34 mouse cellular contexts compared by ENCODE assay signal in genomic region chr7:3586255-3586654, GRCm38 (mm10). TPM values are rescaled to one million over a fixed set of nuclear protein-coding genes. Genes with fewer than 3 reads are reported as not detected.
DNase-seq lines count a peak whose midpoint lies in the region; ATAC-seq lines count a peak whose summit lies in the region.
"Had no signal": no experiment of that assay in that cellular context is flagged by ENCODE, and none has a peak within 500 bp of the region (broad histone marks: within the 10 kb centered on the region; RNA-seq: fewer than 3 reads in every experiment).

No protein-coding gene starts in this region.

- no peak overlapping the region for H3K27ac ChIP-seq in hindbrain, embryonic 11.5 days (ENCODE audit: low read depth, low read length)
- H3K27ac ChIP-seq in hindbrain, embryonic 13.5 days, result no peak overlapping the region
- H3K27ac ChIP-seq in midbrain, embryonic 12.5 days (replicated peaks), result no peak overlapping the region
- no peak overlapping the region for H3K27ac ChIP-seq in midbrain, embryonic 13.5 days
- H3K27ac ChIP-seq: embryonic facial prominence, embryonic 15.5 days; forebrain, embryonic 12.5 days; hindbrain, postnatal 0 days; intestine, embryonic 15.5 days; liver, embryonic 14.5 days; midbrain, embryonic 15.5 days; stomach, postnatal 0 days had no signal

- ATAC-seq in hindbrain, embryonic 11.5 days (ENCODE audit: low FRiP score), result no peak
- no peak for ATAC-seq in hindbrain, embryonic 13.5 days (ENCODE audit: low FRiP score)
- no peak for ATAC-seq in midbrain, embryonic 12.5 days (ENCODE audit: low FRiP score, low read depth)
- no peak for ATAC-seq in midbrain, embryonic 13.5 days
- ATAC-seq in megakaryocyte-erythroid progenitor cell, adult 5-6 weeks (replicated peaks; ENCODE audit: low FRiP score, low TSS enrichment, poor library complexity, severe bottlenecking), result no peak
- ATAC-seq: hindbrain, postnatal 0 days; intestine, embryonic 15.5 days; midbrain, embryonic 15.5 days had no signal

- no peaks in the 10 kb centered on the region for H3K36me3 ChIP-seq in hindbrain, embryonic 11.5 days (ENCODE audit: control insufficient read depth, insufficient read depth, low read length)
- no peaks in the 10 kb centered on the region for H3K36me3 ChIP-seq in hindbrain, embryonic 13.5 days
- no peaks in the 10 kb centered on the region for H3K36me3 ChIP-seq in midbrain, embryonic 12.5 days
- H3K36me3 ChIP-seq in midbrain, embryonic 13.5 days, result no peaks in the 10 kb centered on the region
- H3K36me3 ChIP-seq: embryonic facial prominence, embryonic 15.5 days; forebrain, embryonic 12.5 days; intestine, embryonic 15.5 days; midbrain, embryonic 15.5 days had no signal

- H3K4me3 ChIP-seq in hindbrain, embryonic 11.5 days (ENCODE audit: low read depth, low read length), result no peak overlapping the region
- no peak overlapping the region for H3K4me3 ChIP-seq in hindbrain, embryonic 13.5 days
- no peak overlapping the region for H3K4me3 ChIP-seq in midbrain, embryonic 12.5 days
- H3K4me3 ChIP-seq in midbrain, embryonic 13.5 days (replicated peaks), result no peak overlapping the region
- H3K4me3 ChIP-seq: embryonic facial prominence, embryonic 15.5 days; forebrain, embryonic 12.5 days; intestine, embryonic 15.5 days; midbrain, embryonic 15.5 days had no signal

- WGBS in hindbrain, embryonic 11.5 days, result 3% methylated on average over 5 of the region's 5 CpGs
- 2% methylated on average over 5 of the region's 5 CpGs for WGBS in hindbrain, embryonic 13.5 days
- 3% methylated on average over 5 of the region's 5 CpGs for WGBS in midbrain, embryonic 12.5 days
- WGBS in midbrain, embryonic 13.5 days, result 2% methylated on average over 5 of the region's 5 CpGs

- no peaks in the 10 kb centered on the region for H3K4me1 ChIP-seq in hindbrain, embryonic 11.5 days (replicated peaks; ENCODE audit: control insufficient read depth, insufficient read depth, low read length)
- no peaks in the 10 kb centered on the region for H3K4me1 ChIP-seq in hindbrain, embryonic 13.5 days (replicated peaks)
- peaks cover 6% of the 10 kb centered on the region; the same call in 1 of the 2 replicates for H3K4me1 ChIP-seq in midbrain, embryonic 12.5 days
- H3K4me1 ChIP-seq in midbrain, embryonic 13.5 days (replicated peaks), result peaks cover 6% of the 10 kb centered on the region; the same call in 1 of the 2 replicates
- H3K4me1 ChIP-seq: embryonic facial prominence, embryonic 15.5 days; forebrain, embryonic 12.5 days; intestine, embryonic 15.5 days; midbrain, embryonic 15.5 days had no signal

- no peak overlapping the region for H3K4me2 ChIP-seq in hindbrain, embryonic 11.5 days (replicated peaks; ENCODE audit: low read depth, low read length)
- no peak overlapping the region for H3K4me2 ChIP-seq in hindbrain, embryonic 13.5 days
- 0 out of 2 replicates have a peak overlapping the region, but pooled peaks have one; percentile 3 for H3K4me2 ChIP-seq in midbrain, embryonic 12.5 days (replicated peaks)
- no peak overlapping the region for H3K4me2 ChIP-seq in midbrain, embryonic 13.5 days (replicated peaks)
- H3K4me2 ChIP-seq: embryonic facial prominence, embryonic 15.5 days; forebrain, embryonic 12.5 days; intestine, embryonic 15.5 days; midbrain, embryonic 15.5 days had no signal

- no peaks in the 10 kb centered on the region for H3K9me3 ChIP-seq in hindbrain, embryonic 11.5 days (ENCODE audit: control insufficient read depth, low read length)
- no peaks in the 10 kb centered on the region for H3K9me3 ChIP-seq in hindbrain, embryonic 13.5 days
- no peaks in the 10 kb centered on the region for H3K9me3 ChIP-seq in midbrain, embryonic 12.5 days
- no peaks in the 10 kb centered on the region for H3K9me3 ChIP-seq in midbrain, embryonic 13.5 days
- H3K9me3 ChIP-seq: embryonic facial prominence, embryonic 15.5 days; forebrain, embryonic 12.5 days; intestine, embryonic 15.5 days; midbrain, embryonic 15.5 days had no signal

- H3K27me3 ChIP-seq in hindbrain, embryonic 11.5 days (ENCODE audit: control insufficient read depth, insufficient read depth, low read length), result no peaks in the 10 kb centered on the region
- H3K27me3 ChIP-seq in hindbrain, embryonic 13.5 days, result no peaks in the 10 kb centered on the region
- no peaks in the 10 kb centered on the region for H3K27me3 ChIP-seq in midbrain, embryonic 12.5 days
- H3K27me3 ChIP-seq in midbrain, embryonic 13.5 days, result no peaks in the 10 kb centered on the region
- H3K27me3 ChIP-seq: CH12.LX; embryonic facial prominence, embryonic 15.5 days; forebrain, embryonic 12.5 days; intestine, embryonic 15.5 days; midbrain, embryonic 15.5 days had no signal

- peak; percentile 12 for DNase-seq in embryo, embryonic 9.5 days (ENCODE audit: extremely low spot score)
- DNase-seq in embryo, embryonic 10 days (ENCODE audit: low spot score), result no peak
- DNase-seq in hindbrain, embryonic 11.5 days (ENCODE audit: low spot score), result peak; percentile 12
- no peak for DNase-seq in thymus, postnatal 10 days (ENCODE audit: low spot score in 2 of 2)
- DNase-seq: adrenal gland, adult 8-10 months; cerebellum, adult 8-10 months; cerebellum, postnatal 25 days; gastrocnemius, postnatal 10 days; heart, postnatal 4 days; kidney, adult 2 months; kidney, postnatal 36 days; layer of hippocampus, postnatal 36 days; left cerebral cortex, postnatal 4 days; liver; lung, adult 2 months; lung, postnatal 10 days; right cerebral cortex, adult 18-20 months; right cerebral cortex, postnatal 4 days; thymus, adult 18-20 months; thymus, postnatal 36 days had no signal

- no peak overlapping the region for H3K9ac ChIP-seq in hindbrain, embryonic 11.5 days (ENCODE audit: low read depth, low read length)
- H3K9ac ChIP-seq in hindbrain, embryonic 13.5 days, result no peak overlapping the region
- no peak overlapping the region for H3K9ac ChIP-seq in midbrain, embryonic 12.5 days (replicated peaks)
- no peak overlapping the region for H3K9ac ChIP-seq in midbrain, embryonic 13.5 days (replicated peaks)
- H3K9ac ChIP-seq: embryonic facial prominence, embryonic 15.5 days; forebrain, embryonic 12.5 days; intestine, embryonic 15.5 days; liver, embryonic 14.5 days; midbrain, embryonic 15.5 days had no signal

RNA-seq across cellular contexts. Expression of gene Oscar, which starts 29.7 kb away (rescaled TPM):
- 0.18 and 0.31 TPM in 2 replicates for polyA plus RNA-seq in hindbrain, embryonic 11.5 days (2014; fragmentation: Nextera tagmentation; extraction: Ambion mirVana)
- polyA plus RNA-seq in hindbrain, embryonic 13.5 days (2015; fragmentation: Nextera tagmentation; extraction: Ambion mirVana), result 0.35 and 0.39 TPM in 2 replicates
- polyA plus RNA-seq in midbrain, embryonic 12.5 days (2016; fragmentation: Nextera tagmentation; extraction: Ambion mirVana), result 0.22 TPM in 1 of 2 replicates, not detected in the other
- 0.26 and 0.42 TPM in 2 replicates for polyA plus RNA-seq in midbrain, embryonic 13.5 days (2015; fragmentation: Nextera tagmentation; extraction: Ambion mirVana)
- total RNA-seq in megakaryocyte-erythroid progenitor cell, adult 5-6 weeks (2014; fragmentation: Nextera tagmentation), result not detected in 2 replicates
- not detected in 2 replicates for total RNA-seq in megakaryocyte-erythroid progenitor cell, adult 5-6 weeks (2017)
- total RNA-seq: CH12.LX; neutrophil, adult 5-6 weeks had no signal
- polyA plus RNA-seq: heart, embryonic 16.5 days had no signal

RNA-seq across cellular contexts. Expression of gene Ndufa3, which starts 30.9 kb away (rescaled TPM):
- 343 and 344 TPM in 2 replicates for polyA plus RNA-seq in hindbrain, embryonic 11.5 days (2014; fragmentation: Nextera tagmentation; extraction: Ambion mirVana)
- 481 and 487 TPM in 2 replicates for polyA plus RNA-seq in hindbrain, embryonic 13.5 days (2015; fragmentation: Nextera tagmentation; extraction: Ambion mirVana)
- 341 and 342 TPM in 2 replicates for polyA plus RNA-seq in midbrain, embryonic 12.5 days (2016; fragmentation: Nextera tagmentation; extraction: Ambion mirVana)
- polyA plus RNA-seq in midbrain, embryonic 13.5 days (2015; fragmentation: Nextera tagmentation; extraction: Ambion mirVana), result 440 and 458 TPM in 2 replicates
- total RNA-seq in megakaryocyte-erythroid progenitor cell, adult 5-6 weeks (2014; fragmentation: Nextera tagmentation), result 427 and 468 TPM in 2 replicates
- 170 and 216 TPM in 2 replicates for total RNA-seq in megakaryocyte-erythroid progenitor cell, adult 5-6 weeks (2017)

RNA-seq across cellular contexts. Expression of gene Tfpt, which starts 43.5 kb away (rescaled TPM):
- 28.5 and 28.9 TPM in 2 replicates for polyA plus RNA-seq in hindbrain, embryonic 11.5 days (2014; fragmentation: Nextera tagmentation; extraction: Ambion mirVana)
- 32.9 and 37.4 TPM in 2 replicates for polyA plus RNA-seq in hindbrain, embryonic 13.5 days (2015; fragmentation: Nextera tagmentation; extraction: Ambion mirVana)
- 29.9 and 37.1 TPM in 2 replicates for polyA plus RNA-seq in midbrain, embryonic 12.5 days (2016; fragmentation: Nextera tagmentation; extraction: Ambion mirVana)
- 30.8 and 38.9 TPM in 2 replicates for polyA plus RNA-seq in midbrain, embryonic 13.5 days (2015; fragmentation: Nextera tagmentation; extraction: Ambion mirVana)
- 17.6 and 26.3 TPM in 2 replicates for total RNA-seq in megakaryocyte-erythroid progenitor cell, adult 5-6 weeks (2014; fragmentation: Nextera tagmentation)
- total RNA-seq in megakaryocyte-erythroid progenitor cell, adult 5-6 weeks (2017), result 38.1 and 45.9 TPM in 2 replicates

RNA-seq across cellular contexts. Expression of gene Prpf31, which starts 43.5 kb away (rescaled TPM):
- polyA plus RNA-seq in hindbrain, embryonic 11.5 days (2014; fragmentation: Nextera tagmentation; extraction: Ambion mirVana), result 124 and 136 TPM in 2 replicates
- 99.1 and 105 TPM in 2 replicates for polyA plus RNA-seq in hindbrain, embryonic 13.5 days (2015; fragmentation: Nextera tagmentation; extraction: Ambion mirVana)
- 121 and 131 TPM in 2 replicates for polyA plus RNA-seq in midbrain, embryonic 12.5 days (2016; fragmentation: Nextera tagmentation; extraction: Ambion mirVana)
- 114 and 117 TPM in 2 replicates for polyA plus RNA-seq in midbrain, embryonic 13.5 days (2015; fragmentation: Nextera tagmentation; extraction: Ambion mirVana)
- total RNA-seq in megakaryocyte-erythroid progenitor cell, adult 5-6 weeks (2014; fragmentation: Nextera tagmentation), result 53.7 and 61.4 TPM in 2 replicates
- 125 and 128 TPM in 2 replicates for total RNA-seq in megakaryocyte-erythroid progenitor cell, adult 5-6 weeks (2017)

RNA-seq across cellular contexts. Expression of gene Cnot3, which starts 58.8 kb away (rescaled TPM):
- 50.9 and 58.3 TPM in 2 replicates for polyA plus RNA-seq in hindbrain, embryonic 11.5 days (2014; fragmentation: Nextera tagmentation; extraction: Ambion mirVana)
- 47.1 and 49.9 TPM in 2 replicates for polyA plus RNA-seq in hindbrain, embryonic 13.5 days (2015; fragmentation: Nextera tagmentation; extraction: Ambion mirVana)
- polyA plus RNA-seq in midbrain, embryonic 12.5 days (2016; fragmentation: Nextera tagmentation; extraction: Ambion mirVana), result 59.5 and 67.5 TPM in 2 replicates
- polyA plus RNA-seq in midbrain, embryonic 13.5 days (2015; fragmentation: Nextera tagmentation; extraction: Ambion mirVana), result 48.7 and 57.8 TPM in 2 replicates
- 117 and 166 TPM in 2 replicates for total RNA-seq in megakaryocyte-erythroid progenitor cell, adult 5-6 weeks (2014; fragmentation: Nextera tagmentation)
- total RNA-seq in megakaryocyte-erythroid progenitor cell, adult 5-6 weeks (2017), result 21.2 and 47.8 TPM in 2 replicates

Comparison
In these comparisons a context has a peak if more than half of its experiments do, and no peak if none do; other contexts are left out.
1. DNase-seq: peak in embryo, embryonic 9.5 days (single experiment) and hindbrain, embryonic 11.5 days (single experiment); none in embryo, embryonic 10 days (single experiment) and thymus, postnatal 10 days (0 of 2).